Mouse (Mus musculus): ENCODE results near the gene Nme3.

Gene Nme3

DNA sequence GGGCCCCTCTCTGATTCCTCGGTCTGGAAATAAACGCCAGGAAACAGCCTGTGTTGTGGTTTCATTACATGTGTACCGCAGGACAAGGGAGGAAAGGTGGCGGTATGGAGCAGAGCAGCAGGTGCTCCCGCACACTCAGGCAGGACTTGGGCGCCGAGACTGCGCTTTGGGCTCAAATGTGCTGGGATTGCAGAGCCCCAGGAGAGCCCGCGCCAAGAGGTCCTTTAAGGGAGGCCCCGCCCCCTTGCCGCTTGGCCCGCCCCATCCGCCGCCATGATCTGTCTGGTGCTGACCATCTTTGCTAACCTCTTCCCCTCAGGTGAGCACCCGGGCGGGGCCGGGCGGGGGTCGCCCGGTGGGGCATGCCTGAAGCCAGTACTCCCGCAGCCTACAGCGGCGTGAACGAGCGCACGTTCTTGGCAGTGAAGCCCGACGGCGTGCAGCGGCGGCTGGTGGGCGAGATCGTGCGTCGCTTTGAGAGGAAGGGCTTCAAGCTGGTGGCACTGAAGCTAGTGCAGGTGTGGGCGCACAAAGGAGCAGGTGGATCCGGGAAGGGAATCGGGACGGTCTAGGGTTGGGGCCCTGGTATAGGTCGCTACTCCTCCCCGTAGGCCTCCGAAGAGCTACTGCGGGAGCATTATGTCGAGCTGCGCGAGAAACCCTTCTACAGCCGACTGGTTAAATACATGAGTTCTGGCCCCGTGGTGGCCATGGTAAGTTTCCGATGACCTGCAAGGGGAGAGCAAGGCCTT lies at the start of gene Nme3:
Gene Nme3, plus strand, starts transcription at position 260 of the 752 bp plus-strand sequence.
- peak; percentile 36 to 55 for DNase-seq (ENCODE audit: low read depth in 2 of 2, low spot score in 2 of 2)

DNA sequence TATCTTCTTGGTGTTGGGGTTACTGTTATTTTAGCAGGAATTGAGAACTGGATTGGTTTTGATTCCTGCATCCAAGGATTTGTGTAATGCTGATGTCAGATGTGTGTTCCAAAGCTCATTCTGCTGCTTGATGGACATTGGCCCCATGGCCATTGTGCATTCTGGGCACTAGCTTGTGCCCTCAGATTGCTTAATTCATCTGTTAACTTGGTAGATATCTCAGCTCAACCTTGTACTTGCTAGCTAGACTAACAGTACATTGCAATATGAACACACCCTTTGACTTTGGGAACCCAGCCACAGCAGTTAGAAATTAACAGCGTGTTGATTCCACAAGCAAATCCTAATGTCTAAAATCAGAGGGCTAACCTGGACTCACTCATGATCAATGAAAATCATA lies 48.9 kb upstream of the Nme3 start:
- no peak for DNase-seq (ENCODE audit: low read depth in 2 of 2, low spot score in 2 of 2)

DNA sequence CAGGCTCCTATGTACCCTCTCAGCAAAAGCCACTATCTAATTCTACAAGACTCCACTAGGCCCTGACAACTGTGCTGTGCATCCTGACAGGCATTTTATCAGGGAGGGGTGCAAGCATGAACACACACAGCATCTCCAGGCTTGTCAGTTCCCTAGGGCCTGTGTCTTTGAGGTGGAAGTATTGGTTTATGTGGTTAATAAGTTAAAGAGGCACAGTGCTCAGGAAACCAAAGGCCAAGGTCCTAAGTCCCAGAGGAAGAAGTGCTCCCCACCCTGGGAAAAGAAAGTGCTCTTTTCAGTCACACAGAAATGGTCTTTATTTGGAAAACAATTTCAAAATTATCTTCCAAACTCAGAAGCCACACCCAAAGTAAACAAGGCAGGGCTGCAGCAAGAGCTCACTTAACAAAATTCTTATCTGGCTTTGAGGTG lies 47.7 kb upstream of the Nme3 start:
- no peak for DNase-seq (ENCODE audit: low read depth in 2 of 2, low spot score in 2 of 2)

DNA sequence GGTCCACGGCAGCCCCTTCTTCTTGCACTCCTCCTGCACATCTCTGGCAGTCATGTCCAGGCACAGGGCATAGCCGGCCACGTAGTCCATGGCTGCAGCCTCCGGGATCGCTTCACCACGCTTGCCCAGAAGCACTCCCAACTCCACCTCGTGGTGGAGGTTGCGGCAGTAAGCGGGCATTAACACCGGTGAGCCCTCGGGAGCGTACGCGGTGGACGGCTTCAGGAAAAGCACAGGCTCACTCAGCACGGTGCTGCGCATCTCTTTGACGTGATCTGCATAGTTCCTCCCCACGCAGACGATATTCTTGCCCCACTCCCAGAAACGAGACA lies 46.6 kb upstream of the Nme3 start:
- no peak for DNase-seq (ENCODE audit: low read depth in 2 of 2, low spot score in 2 of 2)

DNA sequence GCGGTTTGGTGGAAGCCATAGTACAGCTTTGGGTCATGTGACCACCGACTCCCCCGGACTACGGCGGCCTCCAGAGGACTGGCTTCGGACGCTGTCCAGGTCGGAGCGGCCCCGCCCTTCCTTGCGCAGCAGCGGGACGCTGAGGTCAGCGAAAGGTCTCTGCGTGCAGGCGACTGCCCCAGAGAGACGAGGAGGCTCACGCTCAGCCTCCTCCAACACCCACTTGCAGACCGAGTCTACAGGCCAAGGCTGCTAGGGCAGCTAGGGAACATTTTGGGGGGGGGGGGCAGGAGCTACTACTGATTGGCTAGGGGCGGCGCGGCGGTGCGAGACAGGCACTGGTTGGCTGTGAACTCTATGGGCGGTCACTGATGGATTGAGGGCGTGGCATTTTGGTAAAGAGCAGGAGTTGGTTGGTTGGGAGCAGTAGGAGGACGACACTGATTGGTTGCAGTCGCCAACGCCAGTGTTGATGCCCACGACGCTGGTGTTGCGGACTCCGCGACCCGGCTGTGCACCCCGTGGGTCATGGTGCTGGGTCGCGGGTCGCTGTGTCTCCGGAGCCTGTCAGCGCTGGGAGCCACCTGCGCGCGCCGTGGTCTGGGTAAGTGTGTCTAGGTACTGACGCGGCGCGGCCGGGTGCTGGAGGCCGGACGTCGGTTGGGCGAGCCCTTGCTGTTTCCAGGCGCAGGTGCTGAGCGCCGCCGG lies 46.1 kb upstream of the Nme3 start, which contains the start of gene Fahd1:
Gene Fahd1, minus strand, starts transcription at position 300 of the 708 bp plus-strand sequence.
- DNase-seq (ENCODE audit: low read depth in 2 of 2, low spot score in 2 of 2): peak; percentile 88 to 89

DNA sequence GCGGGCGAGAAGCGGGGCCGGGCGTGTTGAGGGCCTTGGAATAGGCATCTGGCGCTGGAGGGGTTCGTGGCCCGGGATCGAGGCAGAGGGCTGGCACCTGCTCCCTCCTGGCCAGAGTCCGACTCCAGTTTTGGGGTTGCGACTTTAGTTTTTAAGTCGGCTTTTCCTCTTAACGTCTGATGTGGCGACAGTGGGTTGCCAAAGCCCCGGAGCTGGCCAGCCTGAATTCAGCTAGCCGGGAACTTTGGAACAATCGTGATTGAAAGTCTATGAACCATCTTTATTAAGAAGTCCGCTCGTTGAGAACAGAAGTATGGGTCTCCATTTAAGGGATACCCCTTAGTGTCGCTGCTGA lies 45.5 kb upstream of the Nme3 start:
- no peak for DNase-seq (ENCODE audit: low read depth in 2 of 2, low spot score in 2 of 2)

DNA sequence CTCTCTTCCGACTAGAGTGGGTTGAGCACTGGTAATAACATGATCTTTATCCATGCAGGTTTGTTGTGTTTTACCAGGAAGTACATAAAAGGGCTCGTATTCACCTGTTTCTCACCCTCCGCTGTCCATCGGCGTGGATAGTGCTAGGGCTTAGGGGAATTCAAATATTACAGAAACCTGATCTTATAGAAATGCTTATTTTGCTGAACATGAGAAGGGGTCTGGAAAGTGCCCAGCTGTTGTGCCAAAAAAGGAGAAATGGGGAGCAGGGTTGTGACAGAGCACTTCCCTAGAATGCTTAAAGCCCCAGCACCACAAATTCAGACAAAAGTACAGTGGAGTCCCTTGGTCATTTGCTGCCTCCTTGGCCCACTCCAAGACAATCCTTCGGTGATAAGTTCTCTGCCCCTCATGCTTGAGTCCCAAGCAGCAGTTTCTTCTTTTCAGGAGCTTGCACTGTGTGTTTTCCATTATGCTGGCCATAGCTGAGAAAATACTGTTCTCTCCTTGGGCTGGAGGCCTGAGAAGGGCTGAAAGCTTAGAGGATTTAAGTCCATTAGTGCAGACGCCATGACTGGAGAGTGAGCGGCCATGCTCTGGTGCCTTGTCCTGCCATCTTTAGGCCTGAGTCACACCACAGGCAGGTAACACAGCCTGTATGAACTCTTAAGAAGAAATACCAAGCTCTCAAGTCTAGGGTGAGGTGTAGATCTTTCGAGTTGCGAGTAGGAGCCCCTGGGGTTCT lies 44.7 kb upstream of the Nme3 start:
- DNase-seq (ENCODE audit: low read depth in 2 of 2, low spot score in 2 of 2): no peak

DNA sequence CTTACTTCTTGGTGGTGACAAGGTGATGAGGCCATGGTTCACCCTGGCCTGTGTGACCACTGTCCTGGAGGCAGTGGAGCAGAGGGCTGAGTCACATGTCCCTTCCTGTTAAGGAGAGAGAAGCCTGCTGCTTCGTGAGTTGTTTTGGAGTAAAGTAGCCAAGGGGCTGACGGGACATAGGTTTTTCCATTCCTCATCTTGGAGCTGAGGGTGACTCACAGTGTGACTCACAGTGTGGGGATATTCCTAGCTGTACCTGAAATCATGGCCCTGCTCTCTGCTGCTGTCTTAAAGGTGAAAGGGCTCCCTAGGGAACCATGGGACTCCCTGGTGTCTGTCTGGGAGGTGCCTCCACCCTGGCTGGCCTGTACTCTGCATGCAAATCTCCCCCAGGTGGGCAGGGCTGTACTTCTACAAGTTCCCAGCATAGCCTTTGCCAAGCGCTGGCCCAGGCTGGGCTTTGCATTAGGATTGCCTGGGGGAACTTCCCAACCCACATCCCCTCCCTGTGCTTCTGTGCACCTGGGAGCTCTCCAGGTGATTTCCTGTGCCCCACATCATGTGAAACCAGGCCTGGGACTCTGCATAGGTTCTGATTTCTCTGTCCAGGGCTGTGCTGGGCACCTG lies 40.3 kb upstream of the Nme3 start:
- no peak for DNase-seq (ENCODE audit: low read depth in 2 of 2, low spot score in 2 of 2)

DNA sequence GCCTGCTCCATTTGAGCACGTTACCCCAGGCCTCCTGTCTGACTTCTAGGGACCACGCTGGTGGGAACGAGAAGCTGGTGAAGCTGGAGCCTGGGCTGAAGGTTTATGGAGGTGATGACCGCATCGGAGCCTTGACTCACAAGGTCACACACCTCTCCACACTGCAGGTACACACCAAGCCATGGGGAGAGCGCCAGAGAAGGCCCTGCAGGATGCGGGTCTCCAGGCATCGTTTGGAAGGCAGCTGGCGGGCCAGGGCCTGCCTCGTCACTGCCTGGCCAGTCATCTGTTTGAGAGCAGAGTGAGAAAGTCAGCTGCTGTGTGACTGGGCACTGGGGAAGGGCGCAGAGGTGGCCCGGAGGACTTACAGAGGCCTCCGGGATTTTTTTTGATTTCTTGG lies 39.7 kb upstream of the Nme3 start:
- DNase-seq (ENCODE audit: low read depth in 2 of 2, low spot score in 2 of 2): no peak

DNA sequence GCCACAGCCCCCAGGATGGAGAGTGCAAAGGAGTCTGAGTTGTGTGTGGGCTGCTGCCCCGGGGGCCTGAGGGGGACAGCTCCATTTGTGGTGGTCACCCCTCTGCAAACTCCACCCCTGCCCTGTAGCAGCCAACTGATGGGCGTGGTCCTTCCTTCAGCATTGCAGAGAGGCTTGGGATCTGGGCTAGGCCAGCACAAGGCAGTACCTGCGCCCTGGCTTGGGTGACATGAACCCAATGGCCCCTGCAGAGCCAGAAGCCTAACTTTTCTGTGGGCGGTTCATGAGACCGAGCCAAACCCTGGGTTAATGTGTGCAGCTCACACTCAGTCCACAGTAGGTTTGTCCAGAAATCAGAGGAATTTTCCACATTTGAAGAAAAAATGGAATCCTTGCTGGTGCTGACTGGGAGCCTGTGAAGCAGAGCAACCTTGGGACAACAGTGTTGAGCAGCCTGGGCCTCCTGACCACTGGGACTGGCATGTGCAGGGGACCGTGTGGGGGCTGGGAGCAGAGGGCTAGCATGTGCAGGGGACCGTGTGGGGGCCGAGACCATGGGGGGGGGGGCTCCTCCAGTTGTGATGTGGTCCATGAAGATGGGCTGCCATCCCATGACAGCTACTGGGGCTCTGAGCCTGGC lies 38.3 kb upstream of the Nme3 start:
- DNase-seq (ENCODE audit: low read depth in 2 of 2, low spot score in 2 of 2): no peak

DNA sequence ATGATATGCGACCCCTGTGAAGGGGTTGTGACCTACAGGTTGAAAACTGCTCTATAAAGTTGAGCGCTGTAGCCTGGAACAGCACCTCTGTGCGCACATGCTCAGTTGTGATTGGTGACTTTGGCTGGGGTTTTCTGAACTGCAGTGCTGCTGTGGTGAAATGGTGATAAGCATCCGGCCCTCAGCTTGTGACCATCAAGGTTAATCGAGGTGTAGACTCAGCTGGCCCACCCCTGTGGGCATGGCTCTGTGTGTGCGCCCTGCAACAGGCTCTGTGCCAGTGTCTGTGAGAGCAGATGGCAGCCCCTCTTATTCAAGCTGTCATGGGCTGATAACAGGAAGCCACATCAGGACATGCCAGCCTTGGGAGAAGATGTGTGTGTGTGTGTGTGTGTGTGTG lies 37.3 kb upstream of the Nme3 start:
- no peak for DNase-seq (ENCODE audit: low read depth in 2 of 2, low spot score in 2 of 2)

DNA sequence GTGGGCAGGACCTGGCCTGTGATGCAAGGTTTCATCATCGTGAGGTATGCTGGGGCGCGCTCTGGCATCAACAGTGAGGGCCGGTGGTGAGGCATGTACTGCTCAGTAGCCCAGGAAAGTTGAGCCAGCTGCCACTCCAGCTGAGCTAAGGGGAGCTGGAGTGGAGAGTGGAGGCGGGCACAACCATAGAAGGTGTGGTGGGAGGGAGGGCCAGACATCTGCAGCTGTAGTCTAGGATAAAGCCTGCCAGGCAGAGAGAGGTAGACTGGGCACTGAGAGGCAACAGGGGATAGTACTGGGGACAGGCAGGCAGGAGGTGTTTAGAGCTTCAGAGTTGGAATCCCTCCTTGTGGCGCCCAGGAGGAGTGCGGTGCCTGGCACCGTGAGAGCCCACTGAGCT lies 36.2 kb upstream of the Nme3 start:
- DNase-seq (ENCODE audit: low read depth in 2 of 2, low spot score in 2 of 2): no peak

DNA sequence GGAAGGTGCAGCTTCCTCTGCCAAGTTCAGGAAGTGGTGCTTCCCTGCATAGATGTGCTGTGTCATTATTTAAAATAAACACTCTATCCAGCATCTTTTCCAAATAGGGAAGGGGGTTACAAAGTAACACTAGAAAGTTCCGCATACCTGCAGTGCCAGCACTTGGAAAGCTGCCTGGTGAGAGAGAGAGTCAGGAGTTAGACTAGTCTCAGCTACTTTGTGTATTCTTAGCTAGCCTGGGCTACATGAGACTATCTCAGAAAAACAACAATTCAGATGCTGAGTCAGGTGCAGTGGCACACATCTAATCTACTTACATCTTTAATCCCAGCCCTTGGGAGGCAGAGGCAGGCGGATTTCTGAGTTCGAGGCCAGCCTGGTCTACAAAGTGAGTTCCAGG lies 34.5 kb upstream of the Nme3 start:
- DNase-seq (ENCODE audit: low read depth in 2 of 2, low spot score in 2 of 2): no peak

DNA sequence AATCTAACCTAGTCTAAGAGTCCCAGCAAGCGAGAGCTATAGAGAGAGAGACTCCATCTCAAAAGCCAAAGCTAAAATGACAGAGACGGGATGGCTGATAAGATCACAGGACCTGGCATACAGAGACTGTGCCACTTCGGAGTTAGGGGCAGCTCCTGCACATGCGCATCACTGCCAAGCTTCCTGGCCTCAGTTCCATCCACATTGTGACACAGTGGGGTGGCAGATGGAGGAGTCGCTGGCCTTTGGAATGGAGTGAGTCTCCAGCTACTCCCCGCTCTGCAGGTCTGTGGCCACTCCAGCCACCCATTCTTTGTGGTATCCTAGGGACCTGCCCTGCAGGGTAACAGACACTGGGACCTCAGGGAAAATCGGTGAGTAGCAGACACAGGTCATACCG lies 30.5 kb upstream of the Nme3 start, which contains the start of gene Igfals:
Gene Igfals, plus strand, starts transcription at position 222 of the 400 bp plus-strand sequence.
- DNase-seq (ENCODE audit: low read depth in 2 of 2, low spot score in 2 of 2): no peak

DNA sequence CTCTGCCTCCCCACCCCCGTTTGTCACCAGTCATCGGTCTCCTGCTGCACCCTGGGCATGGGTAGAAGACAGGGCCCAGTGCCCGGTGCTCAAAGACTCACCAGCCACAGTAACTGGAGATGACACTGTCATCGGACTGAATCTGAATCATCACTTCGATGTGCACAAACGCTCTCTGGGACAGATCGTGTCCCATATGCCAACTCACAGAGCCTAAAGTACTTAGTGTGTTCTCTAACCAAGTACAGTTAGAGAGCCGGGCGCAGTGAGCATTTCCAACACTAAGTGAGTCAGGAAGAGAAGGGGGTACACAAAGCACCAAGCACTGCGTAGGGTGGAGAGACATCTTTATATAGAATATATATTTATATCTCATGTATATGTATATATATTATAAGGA lies 28.4 kb upstream of the Nme3 start:
- no peak for DNase-seq (ENCODE audit: low read depth in 2 of 2, low spot score in 2 of 2)

DNA sequence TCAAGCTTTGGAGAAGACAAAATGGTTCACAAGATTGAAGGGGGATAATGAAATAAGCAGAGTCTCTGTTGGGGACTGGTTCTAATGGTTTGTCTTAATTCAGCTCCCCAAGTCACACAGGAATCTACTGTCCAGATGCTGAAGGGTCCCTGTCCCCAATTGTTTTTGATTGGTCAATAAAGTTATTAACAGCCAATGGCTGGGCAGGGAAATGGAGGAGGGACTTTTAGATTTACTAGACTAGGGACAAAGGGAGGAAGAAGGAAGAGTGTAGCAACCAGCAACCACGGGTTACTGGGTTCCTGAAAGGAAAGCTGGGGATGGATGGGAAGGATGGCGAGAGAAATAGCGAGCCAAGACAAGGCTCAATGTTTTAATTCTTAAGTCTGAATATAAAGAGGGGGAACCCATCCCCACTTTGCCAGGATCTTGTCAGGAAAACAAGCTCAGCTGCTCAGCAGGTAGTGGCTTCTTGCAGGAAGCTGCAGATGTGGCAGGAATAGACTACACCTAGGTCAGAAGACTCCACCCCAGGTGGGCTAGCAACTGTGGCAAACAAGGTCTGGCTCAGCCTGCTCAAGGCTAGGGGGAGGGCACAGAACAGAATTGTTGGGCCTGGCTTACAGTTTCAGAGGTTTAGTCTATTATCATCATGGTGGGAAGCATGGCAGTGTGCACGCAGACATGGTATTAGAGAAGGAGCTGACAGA lies 22.4 kb upstream of the Nme3 start:
- DNase-seq (ENCODE audit: low read depth in 2 of 2, low spot score in 2 of 2): no peak

DNA sequence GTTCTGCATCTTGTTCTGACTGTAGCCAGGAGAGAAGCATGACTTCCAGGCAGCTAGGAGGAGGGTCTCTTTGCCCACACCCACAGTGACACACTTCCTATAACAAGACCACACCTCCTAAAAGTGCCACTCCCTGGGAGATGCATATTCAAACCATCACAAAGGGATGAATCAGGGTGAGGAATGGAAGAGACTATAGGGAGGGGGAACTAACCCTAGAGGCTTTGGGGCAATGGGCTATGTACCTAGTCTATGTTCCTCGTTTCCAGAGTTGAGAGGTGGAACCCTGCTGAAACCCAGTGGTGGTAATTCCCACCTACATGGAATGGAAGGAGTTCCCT lies 21.9 kb upstream of the Nme3 start:
- DNase-seq (ENCODE audit: low read depth in 2 of 2, low spot score in 2 of 2): no peak

DNA sequence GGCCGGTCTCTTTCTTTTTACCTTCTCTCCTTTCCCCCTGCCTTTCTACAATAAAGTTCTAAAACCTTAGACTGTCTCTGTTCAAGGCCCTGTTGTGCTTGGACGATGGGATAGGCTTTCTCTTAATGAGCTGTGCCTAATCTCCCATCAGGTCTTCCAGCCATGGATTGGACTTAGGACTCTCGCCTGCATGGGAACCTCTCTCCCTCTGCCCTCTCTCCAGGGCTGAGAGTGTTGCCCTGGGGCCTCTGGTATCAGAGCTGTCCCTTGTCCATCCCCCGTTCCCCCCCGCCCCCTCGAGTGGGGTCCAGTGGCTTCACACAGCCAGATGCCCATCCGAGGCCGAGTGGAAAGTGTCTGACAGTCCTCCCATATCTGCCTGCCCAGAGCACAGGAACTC lies 21.3 kb upstream of the Nme3 start:
- no peak for DNase-seq (ENCODE audit: low read depth in 2 of 2, low spot score in 2 of 2)

DNA sequence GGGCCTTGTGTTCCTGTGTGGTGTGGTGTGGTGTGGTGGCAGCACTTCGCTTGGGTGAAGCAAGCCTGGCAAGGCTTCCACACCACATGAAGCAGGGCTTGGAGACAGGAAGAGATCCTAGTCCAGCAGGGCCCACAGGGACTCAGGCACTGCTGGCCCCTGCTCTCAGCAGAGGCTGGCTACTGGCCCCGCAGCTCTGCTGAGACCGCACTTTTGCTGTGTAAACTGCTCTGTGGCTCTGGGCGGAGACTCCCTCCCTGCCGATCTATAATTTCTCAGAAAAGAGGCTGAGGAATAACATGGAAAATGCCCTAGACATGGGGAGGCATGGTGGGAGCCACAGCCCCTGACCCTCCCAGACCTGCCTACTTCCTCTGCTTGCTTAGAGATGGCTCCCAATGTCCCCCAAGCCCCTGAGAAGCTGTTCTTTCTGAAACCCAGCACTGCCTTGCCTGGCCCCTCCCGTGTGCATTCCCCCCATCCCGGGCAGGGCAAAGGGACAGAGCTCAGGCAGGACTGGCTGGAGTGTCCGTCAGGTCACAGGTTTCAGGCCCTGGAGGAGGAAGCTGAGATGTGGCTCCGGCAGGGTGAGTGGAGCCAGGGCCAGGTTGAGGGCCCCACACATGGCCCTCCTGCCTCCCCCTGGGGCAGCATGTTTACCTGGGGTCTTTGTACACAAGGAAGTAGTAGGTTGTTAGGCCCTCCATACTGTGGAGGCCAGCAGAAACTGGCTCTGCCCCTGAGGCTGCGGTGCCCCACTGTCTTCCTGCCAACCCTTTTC lies 18.8 kb upstream of the Nme3 start:
- no peak for DNase-seq (ENCODE audit: low read depth in 2 of 2, low spot score in 2 of 2)

DNA sequence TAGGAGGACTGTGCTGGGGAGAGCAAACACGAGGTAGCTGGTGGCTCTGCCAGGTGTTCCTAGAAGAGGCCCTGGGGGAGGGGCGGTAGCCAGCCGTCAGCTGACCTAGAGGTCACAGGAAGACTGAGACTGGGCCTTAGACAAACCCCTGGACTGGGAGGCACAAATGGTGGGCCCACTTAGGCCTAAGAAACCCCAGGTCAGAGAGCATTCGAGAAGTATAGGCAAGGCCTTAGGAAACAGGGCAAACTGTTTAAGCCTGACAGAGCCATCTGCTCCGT lies 18.2 kb upstream of the Nme3 start:
- DNase-seq (ENCODE audit: low read depth in 2 of 2, low spot score in 2 of 2): no peak
